Mouse (Mus musculus): ENCODE measurements around the gene Hoxb13. TPM values are rescaled to one million over a fixed set of nuclear protein-coding genes. Genes with fewer than 3 reads are reported as not detected.

Hoxb13 gene
- total and polyA plus RNA-seq, 2 experiments from 2014 or later = not detected

- H3K36me3 ChIP-seq (ENCODE audit: insufficient read depth, low read length) = no peaks in the 10 kb centered on the region
- DNase-seq (ENCODE audit: low spot score) = no peak
- no peak overlapping the region for H3K4me3 ChIP-seq (ENCODE audit: low read depth, low read length)
- peaks cover 100% of the 10 kb centered on the region for H3K27me3 ChIP-seq (ENCODE audit: insufficient read depth, low read length)
- H3K4me1 ChIP-seq (ENCODE audit: insufficient read depth, low read length) = no peaks in the 10 kb centered on the region
- H3K9me3 ChIP-seq (ENCODE audit: low read length) = no peaks in the 10 kb centered on the region
- 3% methylated on average over 20 of the region's 20 CpGs for WGBS
- no peak for TF ChIP-seq CTCF (IDR thresholded peaks at IDR 0.05)
- H3K27ac ChIP-seq (ENCODE audit: low read depth, low read length) = no peak overlapping the region
- H3K9ac ChIP-seq (replicated peaks; ENCODE audit: low read length, poor library complexity, severe bottlenecking) = no peak overlapping the region
- ATAC-seq (ENCODE audit: low FRiP score) = no peak
- H3K4me2 ChIP-seq (ENCODE audit: low read depth, low read length, poor library complexity, severe bottlenecking) = no peak overlapping the region
Measured at GRCm38 (mm10) chr11:96170711-96171379, 23.3 kb upstream of the Hoxb13 start.

- no peaks in the 10 kb centered on the region for H3K9me3 ChIP-seq (ENCODE audit: low read length)
- no peaks in the 10 kb centered on the region for H3K4me1 ChIP-seq (ENCODE audit: insufficient read depth, low read length)
- 4% methylated on average over 3 of the region's 3 CpGs for WGBS
- no peak for TF ChIP-seq CTCF (IDR thresholded peaks at IDR 0.05)
- no peak overlapping the region for H3K9ac ChIP-seq (replicated peaks; ENCODE audit: low read length, poor library complexity, severe bottlenecking)
- no peaks in the 10 kb centered on the region for H3K36me3 ChIP-seq (ENCODE audit: insufficient read depth, low read length)
- H3K4me3 ChIP-seq (ENCODE audit: low read depth, low read length) = no peak overlapping the region
- no peak overlapping the region for H3K27ac ChIP-seq (ENCODE audit: low read depth, low read length)
- no peak overlapping the region for H3K4me2 ChIP-seq (ENCODE audit: low read depth, low read length, poor library complexity, severe bottlenecking)
- peaks cover 100% of the 10 kb centered on the region for H3K27me3 ChIP-seq (ENCODE audit: insufficient read depth, low read length)
- DNase-seq (ENCODE audit: low spot score) = no peak
- ATAC-seq (ENCODE audit: low FRiP score) = no peak
Measured at GRCm38 (mm10) chr11:96171601-96172000, 22.5 kb upstream of the Hoxb13 start.

GRCm38 (mm10) chr11:96172511-96173287 lies 21.4 kb upstream of the Hoxb13 start:
- Histone ChIP-seq H3K36me3 (ENCODE audit: insufficient read depth, low read length) (no peaks in the 10 kb centered on the region), H3K4me3 (ENCODE audit: low read depth, low read length) (no peak overlapping the region), H3K27me3 (ENCODE audit: insufficient read depth, low read length) (peaks cover 99% of the 10 kb centered on the region), H3K9ac (replicated peaks; ENCODE audit: low read length, poor library complexity, severe bottlenecking) (no peak overlapping the region), H3K4me2 (ENCODE audit: low read depth, low read length, poor library complexity, severe bottlenecking) (no peak overlapping the region), H3K27ac (ENCODE audit: low read depth, low read length) (no peak overlapping the region), H3K4me1 (ENCODE audit: insufficient read depth, low read length) (no peaks in the 10 kb centered on the region), H3K9me3 (ENCODE audit: low read length) (no peaks in the 10 kb centered on the region)
- no peak for DNase-seq (ENCODE audit: low spot score)
- TF ChIP-seq CTCF (IDR thresholded peaks at IDR 0.05) = no peak
- WGBS = under 1% methylated on average over 25 of the region's 25 CpGs
- no peak for ATAC-seq (ENCODE audit: low FRiP score)

DNA sequence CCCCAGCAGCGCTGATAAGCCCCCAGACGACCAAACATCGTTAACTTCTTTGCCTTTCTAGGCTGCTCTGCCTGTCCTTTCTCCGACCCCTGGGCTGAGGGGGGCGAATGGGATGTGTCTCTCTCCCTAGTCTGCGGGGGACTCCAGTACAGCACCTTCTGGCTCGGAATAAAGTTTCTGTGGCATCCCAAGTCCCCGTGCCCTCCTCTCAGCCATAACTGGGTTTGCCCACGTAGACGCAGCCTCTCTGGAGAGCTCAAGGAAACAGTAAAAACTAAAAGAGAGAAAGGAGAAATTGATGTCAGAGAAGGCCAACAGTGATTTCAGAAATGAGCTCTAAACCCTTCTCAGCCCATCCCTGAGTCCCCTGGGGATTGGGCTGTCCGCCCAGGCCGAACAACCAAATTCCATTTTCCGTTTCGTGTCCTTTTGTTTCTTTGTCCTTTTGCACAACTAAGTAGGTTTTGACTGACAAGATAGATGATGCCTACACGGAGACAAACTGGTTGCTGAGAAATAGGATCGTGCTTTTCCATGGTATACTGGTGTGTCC lies 20.8 kb upstream of the Hoxb13 start:
- Histone ChIP-seq H3K36me3 (ENCODE audit: insufficient read depth, low read length) (no peaks in the 10 kb centered on the region), H3K4me2 (ENCODE audit: low read depth, low read length, poor library complexity, severe bottlenecking) (no peak overlapping the region), H3K9me3 (ENCODE audit: low read length) (no peaks in the 10 kb centered on the region), H3K4me3 (ENCODE audit: low read depth, low read length) (no peak overlapping the region), H3K27me3 (ENCODE audit: insufficient read depth, low read length) (peaks cover 99% of the 10 kb centered on the region), H3K4me1 (ENCODE audit: insufficient read depth, low read length) (no peaks in the 10 kb centered on the region), H3K9ac (replicated peaks; ENCODE audit: low read length, poor library complexity, severe bottlenecking) (no peak overlapping the region), H3K27ac (ENCODE audit: low read depth, low read length) (no peak overlapping the region)
- no peak for TF ChIP-seq CTCF (IDR thresholded peaks at IDR 0.05)
- ATAC-seq (ENCODE audit: low FRiP score) (no peak), DNase-seq (ENCODE audit: low spot score) (no peak)
- WGBS = under 1% methylated on average over 16 of the region's 16 CpGs

DNA sequence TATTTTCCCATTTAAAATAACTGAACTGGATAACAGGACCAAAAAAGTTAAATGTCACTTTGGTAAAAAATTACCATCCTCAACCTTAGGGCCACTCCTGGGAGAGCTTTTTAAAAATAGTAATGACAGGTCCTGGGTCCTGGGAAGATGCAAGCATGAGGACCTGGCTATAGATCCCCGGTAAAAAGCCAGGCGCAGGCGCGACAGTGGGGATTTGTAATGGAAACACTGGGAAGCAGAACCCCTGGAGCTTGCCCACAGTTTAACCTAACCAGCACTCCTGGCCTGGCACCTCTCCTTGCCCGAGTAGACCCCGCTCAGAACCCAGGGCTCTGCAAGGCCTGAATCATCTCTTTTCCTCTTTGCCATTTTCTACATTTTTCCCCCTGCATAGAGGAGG lies 19.2 kb upstream of the Hoxb13 start:
- no peaks in the 10 kb centered on the region for H3K4me1 ChIP-seq (ENCODE audit: insufficient read depth, low read length)
- H3K27ac ChIP-seq (ENCODE audit: low read depth, low read length) = no peak overlapping the region
- no peak for TF ChIP-seq CTCF (IDR thresholded peaks at IDR 0.05)
- DNase-seq (ENCODE audit: low spot score) (no peak), ATAC-seq (ENCODE audit: low FRiP score) (no peak)
- H3K36me3 ChIP-seq (ENCODE audit: insufficient read depth, low read length) = no peaks in the 10 kb centered on the region
- H3K9me3 ChIP-seq (ENCODE audit: low read length) = no peaks in the 10 kb centered on the region
- 3% methylated on average over 6 of the region's 6 CpGs for WGBS
- no peak overlapping the region for H3K4me3 ChIP-seq (ENCODE audit: low read depth, low read length)
- no peak overlapping the region for H3K4me2 ChIP-seq (ENCODE audit: low read depth, low read length, poor library complexity, severe bottlenecking)
- no peak overlapping the region for H3K9ac ChIP-seq (replicated peaks; ENCODE audit: low read length, poor library complexity, severe bottlenecking)
- H3K27me3 ChIP-seq (ENCODE audit: insufficient read depth, low read length) = peaks cover 99% of the 10 kb centered on the region

DNA sequence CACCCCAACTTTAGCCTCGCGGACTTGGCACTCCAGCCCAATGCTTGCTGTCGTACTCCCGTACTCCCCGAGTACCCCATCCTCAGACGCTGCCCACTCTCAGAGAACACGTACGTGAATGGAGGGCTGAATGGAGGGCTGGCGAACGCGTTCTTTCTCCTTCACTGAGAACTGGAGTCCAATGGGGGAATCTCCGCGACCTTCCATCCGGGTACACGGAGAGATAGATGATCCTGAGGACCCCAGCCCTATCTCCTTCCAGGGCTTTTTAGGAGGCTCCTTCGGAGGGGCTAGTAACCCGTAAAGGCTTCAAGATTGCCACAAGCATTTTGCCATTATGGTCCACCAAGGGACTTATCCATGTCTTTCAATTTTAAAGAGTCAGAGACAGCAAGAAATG lies 18.6 kb upstream of the Hoxb13 start:
- ATAC-seq (ENCODE audit: low FRiP score) (no peak), DNase-seq (ENCODE audit: low spot score) (no peak)
- Histone ChIP-seq H3K4me2 (ENCODE audit: low read depth, low read length, poor library complexity, severe bottlenecking) (no peak overlapping the region), H3K4me3 (ENCODE audit: low read depth, low read length) (no peak overlapping the region), H3K4me1 (ENCODE audit: insufficient read depth, low read length) (no peaks in the 10 kb centered on the region), H3K36me3 (ENCODE audit: insufficient read depth, low read length) (no peaks in the 10 kb centered on the region), H3K9me3 (ENCODE audit: low read length) (no peaks in the 10 kb centered on the region), H3K27ac (ENCODE audit: low read depth, low read length) (no peak overlapping the region), H3K9ac (replicated peaks; ENCODE audit: low read length, poor library complexity, severe bottlenecking) (no peak overlapping the region), H3K27me3 (ENCODE audit: insufficient read depth, low read length) (peaks cover 99% of the 10 kb centered on the region)
- TF ChIP-seq CTCF (IDR thresholded peaks at IDR 0.05) = no peak
- WGBS = under 1% methylated on average over 17 of the region's 17 CpGs
